ENCODE assay signal across 8 mouse cellular contexts in genomic region chr12:80013904-80014597, GRCm38 (mm10).
DNase-seq lines count a peak whose midpoint lies in the region; ATAC-seq and TF ChIP-seq lines count a peak whose summit lies in the region.

No protein-coding gene starts in this region.

- H3K4me1 ChIP-seq in embryonic fibroblast, embryonic 13.5 days (ENCODE audit: control insufficient read depth, insufficient read depth, low read length): peaks cover 5% of the 10 kb centered on the region
- H3K4me1 ChIP-seq in liver, postnatal 0 days (ENCODE audit: insufficient read depth): peaks cover 9% of the 10 kb centered on the region

- peak overlapping the region; percentile 86 for H3K27ac ChIP-seq in embryonic fibroblast, embryonic 13.5 days (ENCODE audit: insufficient read depth, low read length)
- peak overlapping the region; percentile 53 for H3K27ac ChIP-seq in liver, postnatal 0 days (ENCODE audit: low read depth)

- WGBS in liver, postnatal 0 days (ENCODE audit: insufficient replicate concordance): 10% methylated on average over 14 of the region's 14 CpGs

- intact Hi-C loops in heart, postnatal 10 days (cut with DNase I): loop anchor here (5.0 kb wide), 1 partner anchor 42 kb away; no protein-coding TSS in a partner anchor

- 0 out of 2 replicates have a peak overlapping the region, but pooled peaks have one; percentile 5 for H3K9ac ChIP-seq in liver, postnatal 0 days (replicated peaks)

- TF ChIP-seq POLR2A in embryonic fibroblast, embryonic 13.5 days (IDR thresholded peaks at IDR 0.05; ENCODE audit: low read depth, low read length): 0 out of 2 replicates have a peak, but pooled peaks have one; percentile 25

- no peaks in the 10 kb centered on the region for H3K36me3 ChIP-seq in liver, postnatal 0 days (replicated peaks; ENCODE audit: insufficient read depth, low read length)

- peak overlapping the region; percentile 55 for H3K4me2 ChIP-seq in liver, postnatal 0 days (ENCODE audit: low read depth, low read length)

- H3K4me3 ChIP-seq in embryonic fibroblast, embryonic 13.5 days (ENCODE audit: insufficient read depth, low read length): no peak overlapping the region
- no peak overlapping the region for H3K4me3 ChIP-seq in liver, postnatal 0 days (ENCODE audit: low read depth, low read length)

- ATAC-seq in liver, postnatal 0 days: peak; percentile 74

- no peaks in the 10 kb centered on the region for H3K27me3 ChIP-seq in liver, postnatal 0 days (ENCODE audit: insufficient read depth, low read length)

- peak; percentile 42 for DNase-seq in urinary bladder, postnatal 14 days (ENCODE audit: low spot score)
- DNase-seq in urinary bladder, postnatal 10 days (ENCODE audit: low spot score): no peak
- DNase-seq in heart, postnatal 10 days: peak; percentile 70 to 72
- DNase-seq in kidney, postnatal 36 days: peak; percentile 56 to 79
- peak; percentile 63 for DNase-seq in liver, postnatal 0 days
- DNase-seq in neural tube, embryonic 10.5 days (ENCODE audit: extremely low spot score, low spot score): peak; percentile 52
- peak; percentile 74 for DNase-seq in thymus, postnatal 14 days

- no peak for TF ChIP-seq CTCF in embryonic fibroblast, embryonic 13.5 days (IDR thresholded peaks at IDR 0.05; ENCODE audit: borderline replicate concordance, insufficient read depth, low read length)
- no peak for TF ChIP-seq CTCF in liver, postnatal 0 days (IDR thresholded peaks at IDR 0.05; ENCODE audit: low read depth)

- no peak for TF ChIP-seq EP300 in liver, postnatal 0 days (IDR thresholded peaks at IDR 0.05; ENCODE audit: low read depth)

- no peaks in the 10 kb centered on the region for H3K9me3 ChIP-seq in liver, postnatal 0 days (ENCODE audit: low read length)
